ENCODE assay signal across 8 mouse cellular contexts in the genomic region with DNA sequence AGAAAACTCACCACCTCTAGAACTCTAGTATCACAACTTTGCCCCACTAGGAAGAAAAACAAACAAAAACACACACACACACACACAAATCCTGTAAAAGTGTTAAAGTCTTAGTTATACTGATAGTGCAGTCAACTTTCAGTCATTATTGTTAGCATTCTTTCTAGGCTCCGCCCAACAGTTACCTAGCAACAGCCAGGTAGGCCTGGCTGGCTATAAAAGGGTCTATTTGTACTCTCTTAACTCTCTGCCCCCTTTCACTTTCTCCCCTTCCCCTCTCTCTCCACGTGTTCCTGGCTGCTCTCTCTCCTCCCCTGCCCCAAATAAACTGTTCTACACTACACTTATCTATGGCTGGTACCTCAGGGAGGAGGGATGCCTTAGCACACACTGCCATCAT. TPM values are rescaled to one million over a fixed set of nuclear protein-coding genes. Genes with fewer than 3 reads are reported as not detected.
DNase-seq lines count a peak whose midpoint lies in the region; ATAC-seq lines count a peak whose summit lies in the region.

No protein-coding gene starts in this region.

- H3K4me3 ChIP-seq in forebrain, embryonic 15.5 days, result peak overlapping the region; percentile 83
- H3K4me3 ChIP-seq in liver, embryonic 13.5 days (replicated peaks), result peak overlapping the region; percentile 99

- H3K9me3 ChIP-seq in forebrain, embryonic 15.5 days, result no peaks in the 10 kb centered on the region
- no peaks in the 10 kb centered on the region for H3K9me3 ChIP-seq in liver, embryonic 13.5 days (replicated peaks)

- WGBS in forebrain, embryonic 15.5 days, result 6% methylated on average over 2 of the region's 2 CpGs
- 21% methylated on average over 2 of the region's 2 CpGs for WGBS in liver, embryonic 13.5 days (ENCODE audit: insufficient replicate concordance)

- peak overlapping the region; percentile 51 for H3K4me2 ChIP-seq in forebrain, embryonic 15.5 days (replicated peaks)
- H3K4me2 ChIP-seq in liver, embryonic 13.5 days, result peak overlapping the region; percentile 82

- H3K27me3 ChIP-seq in forebrain, embryonic 15.5 days, result no peaks in the 10 kb centered on the region
- H3K27me3 ChIP-seq in liver, embryonic 13.5 days, result no peaks in the 10 kb centered on the region

- peak overlapping the region; percentile 86 for H3K9ac ChIP-seq in forebrain, embryonic 15.5 days (replicated peaks)
- H3K9ac ChIP-seq in liver, embryonic 13.5 days, result peak overlapping the region; percentile 100

- ATAC-seq in forebrain, embryonic 15.5 days (replicated peaks), result no peak
- no peak for ATAC-seq in liver, embryonic 13.5 days (ENCODE audit: low read depth)

- peaks cover 29% of the 10 kb centered on the region for H3K4me1 ChIP-seq in forebrain, embryonic 15.5 days
- H3K4me1 ChIP-seq in liver, embryonic 13.5 days (replicated peaks), result peaks cover 54% of the 10 kb centered on the region

- peak; percentile 43 for DNase-seq in embryo, embryonic 10.5 days (ENCODE audit: low spot score)
- no peak for DNase-seq in embryo, embryonic 11 days
- DNase-seq in A20 (ENCODE audit: low read depth, low spot score), result peak; percentile 52
- DNase-seq in liver, embryonic 13.5 days, result no peak
- no peak for DNase-seq in gastrocnemius, adult 18-20 months (ENCODE audit: low spot score)
- DNase-seq in spleen, postnatal 36 days (ENCODE audit: low spot score in 2 of 2), result no peak
- no peak for DNase-seq in gastrocnemius, adult 8-10 months (ENCODE audit: low spot score in 2 of 2)

- peaks cover 17% of the 10 kb centered on the region for H3K36me3 ChIP-seq in forebrain, embryonic 15.5 days
- H3K36me3 ChIP-seq in liver, embryonic 13.5 days, result peaks cover 39% of the 10 kb centered on the region

- no peak overlapping the region for H3K27ac ChIP-seq in forebrain, embryonic 15.5 days (replicated peaks)
- peak overlapping the region; percentile 63 for H3K27ac ChIP-seq in liver, embryonic 13.5 days

RNA-seq across cellular contexts. Expression of gene Dek, which starts 1.9 kb away (rescaled TPM):
- polyA plus RNA-seq in forebrain, embryonic 15.5 days (2015; fragmentation: Nextera tagmentation; extraction: Ambion mirVana), result 181 and 205 TPM in 2 replicates
- 493 and 566 TPM in 2 replicates for polyA plus RNA-seq in liver, embryonic 13.5 days (2015; fragmentation: Nextera tagmentation; extraction: Ambion mirVana)
- 10 to 100 TPM; 36.0 to 36.8 TPM for total RNA-seq in gastrocnemius, adult 18-20 months (2021)
- total RNA-seq in gastrocnemius, adult 8-10 months (2022), result 10 to 100 TPM; 30.6 to 39.9 (median 36.6) TPM

RNA-seq across cellular contexts. Expression of gene Rnf144b, which starts 18.3 kb away (rescaled TPM):
- polyA plus RNA-seq in forebrain, embryonic 15.5 days (2015; fragmentation: Nextera tagmentation; extraction: Ambion mirVana), result 0.37 and 0.38 TPM in 2 replicates
- polyA plus RNA-seq in liver, embryonic 13.5 days (2015; fragmentation: Nextera tagmentation; extraction: Ambion mirVana), result 0.93 and 0.98 TPM in 2 replicates
- 10 to 100 TPM; 17.5 to 29.4 TPM for total RNA-seq in gastrocnemius, adult 18-20 months (2021)
- 10 to 100 TPM; 21.9 to 28.1 (median 22.9) TPM for total RNA-seq in gastrocnemius, adult 8-10 months (2022)

RNA-seq across cellular contexts. Expression of gene Tpmt, which starts 59.6 kb away (rescaled TPM):
- 23.2 and 23.6 TPM in 2 replicates for polyA plus RNA-seq in forebrain, embryonic 15.5 days (2015; fragmentation: Nextera tagmentation; extraction: Ambion mirVana)
- 11.1 and 12.9 TPM in 2 replicates for polyA plus RNA-seq in liver, embryonic 13.5 days (2015; fragmentation: Nextera tagmentation; extraction: Ambion mirVana)
- 1 to 10 TPM; 3.7 to 6.6 TPM for total RNA-seq in gastrocnemius, adult 18-20 months (2021)
- 1 to 10 TPM; 3.6 to 8.1 (median 5.1) TPM for total RNA-seq in gastrocnemius, adult 8-10 months (2022)

Comparison
In these comparisons a context has a peak if more than half of its experiments do, and no peak if none do; other contexts are left out.
1. DNase-seq: peak in embryo, embryonic 10.5 days (single experiment) and A20 (single experiment); none in embryo, embryonic 11 days (single experiment), liver, embryonic 13.5 days (single experiment), gastrocnemius, adult 18-20 months (single experiment), spleen, postnatal 36 days (0 of 2) and gastrocnemius, adult 8-10 months (0 of 2).